Mouse (Mus musculus) T-helper 2 cell (primary cell): ENCODE results near the gene Spin1.

Experiments used
- in situ Hi-C: fragments of 300-600 bp; cut with MboI, MseI; formaldehyde crosslinking; loops from one replicate; pipeline ENCODE4 v1.15.1; 2025; ENCODE audit warnings: high pct_unique_total_duplicates

Spin1 gene

GRCm38 (mm10) chr13:51191416-51192140 is 90.9 kb downstream of the Spin1 start:
- in situ Hi-C loops = no loop called here

- in situ Hi-C loops = no loop called here
These were observed 93.2 kb downstream of the Spin1 start for GRCm38 (mm10) chr13:51193893-51194292.

GRCm38 (mm10) chr13:51197699-51198098 is 97.0 kb downstream of the Spin1 start:
- in situ Hi-C loops = no loop called here

GRCm38 (mm10) chr13:51198186-51198585 is 97.5 kb downstream of the Spin1 start:
- in situ Hi-C loops = no loop called here
